Mouse (Mus musculus) neural tube, embryonic 15.5 days (tissue): ENCODE measurements around the gene AI593442. TPM values are rescaled to one million over a fixed set of nuclear protein-coding genes. Genes with fewer than 3 reads are reported as not detected.
A peak's percentile ranks its signal among the peaks of the same experiment; 100 is the strongest.

Source experiments
- ATAC-seq: fragments of 200-750 bp; cut with Nextera tagmentation; 2 replicates; pipeline ENCODE4 v1.8.0; 2017; ENCODE audit warnings: mild to moderate bottlenecking, moderate TSS enrichment, moderate library complexity; ENCODE audit not compliant: low FRiP score
- H3K27ac ChIP-seq: fragments of 300-500 bp; sonication (generic); replicated peaks from 2 replicates; pipeline ENCODE4 v1.5.1; 2015; ENCODE audit warnings: mild to moderate bottlenecking, inconsistent platforms
- H3K27me3 ChIP-seq: fragments of 300-500 bp; sonication (generic); replicated peaks from 2 replicates; pipeline ENCODE4 v1.6.1; 2015; ENCODE audit warnings: inconsistent platforms
- H3K36me3 ChIP-seq: fragments of 300-500 bp; sonication (generic); 2 replicates; pipeline ENCODE4 v1.6.1; 2015; ENCODE audit warnings: inconsistent platforms
- H3K4me1 ChIP-seq: fragments of 300-500 bp; sonication (generic); 2 replicates; pipeline ENCODE4 v1.6.1; 2015; ENCODE audit warnings: inconsistent platforms
- H3K4me2 ChIP-seq: fragments of 300-500 bp; sonication (generic); 2 replicates; pipeline ENCODE4 v1.6.1; 2015; ENCODE audit warnings: inconsistent platforms, mild to moderate bottlenecking, moderate library complexity
- H3K4me3 ChIP-seq: fragments of 300-500 bp; sonication (generic); replicated peaks from 2 replicates; pipeline ENCODE4 v1.5.1; 2015; ENCODE audit warnings: mild to moderate bottlenecking, inconsistent platforms
- H3K9ac ChIP-seq: fragments of 300-500 bp; sonication (generic); replicated peaks from 2 replicates; pipeline ENCODE4 v1.6.1; 2015; ENCODE audit warnings: mild to moderate bottlenecking, inconsistent platforms
- H3K9me3 ChIP-seq: fragments of 300-500 bp; sonication (generic); replicated peaks from 2 replicates; pipeline ENCODE4 v1.6.1; 2016; ENCODE audit warnings: inconsistent platforms
- WGBS: fragments of 180-500 bp; shearing (Covaris S2); methylation state at CpG from one replicate; pipeline ENCODE4 v1.1.7; 2015; ENCODE audit warnings: mixed read lengths; 5-methylcytosine and 5-hydroxymethylcytosine counted together
- polyA plus RNA-seq: library from polyadenylated mRNA; unstranded; fragments of >200 nt; fragmentation: Nextera tagmentation; extraction: Ambion mirVana; gene quantifications from 2 replicates; pipeline ENCODE4 v1.2.1, GENCODE M21; 2015

The AI593442 gene
- polyA plus RNA-seq: 71.7 and 78.6 TPM in 2 replicates

DNA sequence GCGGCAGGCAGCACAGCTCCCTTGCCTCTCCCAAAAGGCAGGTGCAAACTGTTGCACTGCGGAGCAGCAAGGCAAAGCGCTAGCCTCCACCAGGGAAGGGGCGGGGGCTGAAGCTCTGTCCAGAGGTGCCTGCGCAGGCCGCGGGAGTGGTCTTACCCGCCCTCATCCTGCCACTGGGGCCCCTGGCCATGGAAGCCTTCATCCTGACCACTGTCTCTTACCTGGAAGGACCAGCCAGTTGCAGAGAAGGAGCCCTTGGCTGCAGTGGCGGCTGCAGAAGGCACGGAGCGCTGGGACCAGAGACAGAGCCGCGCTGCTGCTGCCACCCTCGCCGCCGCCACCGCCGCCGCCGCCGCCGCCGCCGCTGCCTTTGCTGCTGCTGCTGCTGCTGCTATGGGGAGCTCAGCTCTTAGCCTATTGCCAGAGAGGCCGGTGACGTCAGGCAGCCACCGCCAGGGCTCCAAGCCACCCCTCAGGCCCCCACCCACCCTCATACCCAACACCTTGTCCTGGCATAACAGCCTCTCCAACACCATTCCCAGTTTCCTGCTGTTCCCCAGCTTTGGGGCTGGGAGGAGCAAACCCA, at the start of gene AI593442:
TSS of gene AI593442 (minus strand) at position 419 of the 586 bp plus-strand sequence.
- peak; percentile 90 for ATAC-seq
- 1% methylated on average over 27 of the region's 27 CpGs for WGBS
- Histone ChIP-seq H3K9me3 (no peaks in the 10 kb centered on the region), H3K4me3 (peak within 1 kb of the TSS; percentile 72), H3K4me1 (peaks cover 27% of the 10 kb centered on the region), H3K4me2 (peak within 1 kb of the TSS; percentile 84), H3K27me3 (0 out of 2 replicates have a peak, but pooled peaks cover 9% of the 10 kb centered on the region), H3K9ac (peak within 1 kb of the TSS; percentile 88), H3K27ac (peak within 1 kb of the TSS; percentile 89), H3K36me3 (no peaks in the 10 kb centered on the region)

- no peaks in the 10 kb centered on the region for H3K36me3 ChIP-seq
- no peaks in the 10 kb centered on the region for H3K4me1 ChIP-seq
- ATAC-seq: no peak
- no peaks in the 10 kb centered on the region for H3K27me3 ChIP-seq
- no peak overlapping the region for H3K4me3 ChIP-seq
- no peak overlapping the region for H3K4me2 ChIP-seq
- no peaks in the 10 kb centered on the region for H3K9me3 ChIP-seq
- no peak overlapping the region for H3K27ac ChIP-seq
- 75% methylated on average over 5 of the region's 5 CpGs for WGBS
- H3K9ac ChIP-seq: no peak overlapping the region
These were observed 49.2 kb upstream of the AI593442 start for GRCm38 (mm10) chr9:52728806-52729205.

- H3K9me3 ChIP-seq: no peaks in the 10 kb centered on the region
- no peaks in the 10 kb centered on the region for H3K27me3 ChIP-seq
- no peak overlapping the region for H3K27ac ChIP-seq
- H3K4me2 ChIP-seq: no peak overlapping the region
- H3K4me3 ChIP-seq: no peak overlapping the region
- no peak for ATAC-seq
- peaks cover 5% of the 10 kb centered on the region; the same call in 1 of the 2 replicates for H3K4me1 ChIP-seq
- no peak overlapping the region for H3K9ac ChIP-seq
- 94% methylated on average over 1 of the region's 1 CpGs for WGBS
- H3K36me3 ChIP-seq: no peaks in the 10 kb centered on the region
These were observed 43.0 kb upstream of the AI593442 start for GRCm38 (mm10) chr9:52722626-52723025.

DNA sequence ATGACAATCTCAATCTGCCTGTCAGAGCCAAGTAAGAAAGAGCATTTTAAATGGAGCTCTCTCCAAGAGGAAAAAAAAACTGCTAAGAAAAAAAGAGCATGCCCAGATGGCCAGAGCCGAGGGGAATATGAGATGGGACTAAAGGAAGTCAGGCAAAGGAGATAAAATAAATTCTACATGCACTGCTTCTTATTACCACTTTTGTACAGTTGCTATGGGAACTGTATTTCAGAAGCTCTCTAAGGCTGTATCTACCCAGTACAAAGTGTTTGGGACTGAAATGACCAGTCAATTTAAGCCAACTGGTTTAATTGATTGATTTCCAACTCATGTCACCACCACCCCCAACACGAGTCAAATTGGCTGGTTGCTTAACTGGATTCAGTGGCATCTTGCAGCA, 40.0 kb upstream of the AI593442 start:
- Histone ChIP-seq H3K9ac (no peak overlapping the region), H3K4me3 (no peak overlapping the region), H3K4me1 (peaks cover 5% of the 10 kb centered on the region; the same call in 1 of the 2 replicates), H3K4me2 (no peak overlapping the region), H3K36me3 (no peaks in the 10 kb centered on the region), H3K9me3 (no peaks in the 10 kb centered on the region), H3K27ac (no peak overlapping the region), H3K27me3 (no peaks in the 10 kb centered on the region)
- WGBS: 43% methylated on average over 2 of the region's 2 CpGs
- ATAC-seq: no peak

GRCm38 (mm10) chr9:52680036-52680435, 456 bp upstream of the AI593442 start:
- WGBS: 43% methylated on average over 5 of the region's 5 CpGs
- H3K4me3 ChIP-seq: peak overlapping the region; percentile 72
- H3K9me3 ChIP-seq: no peaks in the 10 kb centered on the region
- H3K4me1 ChIP-seq: peaks cover 27% of the 10 kb centered on the region
- peak overlapping the region; percentile 84 for H3K4me2 ChIP-seq
- H3K27ac ChIP-seq: peak overlapping the region; percentile 89
- H3K27me3 ChIP-seq: 0 out of 2 replicates have a peak, but pooled peaks cover 9% of the 10 kb centered on the region
- no peak for ATAC-seq
- H3K9ac ChIP-seq: peak overlapping the region; percentile 88; the same call in 1 of the 2 replicates
- no peaks in the 10 kb centered on the region for H3K36me3 ChIP-seq

- peak overlapping the region; percentile 84 for H3K4me2 ChIP-seq
- no peaks in the 10 kb centered on the region for H3K9me3 ChIP-seq
- H3K27ac ChIP-seq: peak overlapping the region; percentile 89
- H3K36me3 ChIP-seq: no peaks in the 10 kb centered on the region
- 0 out of 2 replicates have a peak, but pooled peaks cover 9% of the 10 kb centered on the region for H3K27me3 ChIP-seq
- H3K4me1 ChIP-seq: peaks cover 27% of the 10 kb centered on the region
- peak overlapping the region; percentile 88 for H3K9ac ChIP-seq
- H3K4me3 ChIP-seq: peak overlapping the region; percentile 72
- peak; percentile 36; the same call in 1 of the 2 replicates for ATAC-seq
- 2% methylated on average over 10 of the region's 10 CpGs for WGBS
These were observed 753 bp downstream of the AI593442 start for GRCm38 (mm10) chr9:52678839-52679215.

DNA sequence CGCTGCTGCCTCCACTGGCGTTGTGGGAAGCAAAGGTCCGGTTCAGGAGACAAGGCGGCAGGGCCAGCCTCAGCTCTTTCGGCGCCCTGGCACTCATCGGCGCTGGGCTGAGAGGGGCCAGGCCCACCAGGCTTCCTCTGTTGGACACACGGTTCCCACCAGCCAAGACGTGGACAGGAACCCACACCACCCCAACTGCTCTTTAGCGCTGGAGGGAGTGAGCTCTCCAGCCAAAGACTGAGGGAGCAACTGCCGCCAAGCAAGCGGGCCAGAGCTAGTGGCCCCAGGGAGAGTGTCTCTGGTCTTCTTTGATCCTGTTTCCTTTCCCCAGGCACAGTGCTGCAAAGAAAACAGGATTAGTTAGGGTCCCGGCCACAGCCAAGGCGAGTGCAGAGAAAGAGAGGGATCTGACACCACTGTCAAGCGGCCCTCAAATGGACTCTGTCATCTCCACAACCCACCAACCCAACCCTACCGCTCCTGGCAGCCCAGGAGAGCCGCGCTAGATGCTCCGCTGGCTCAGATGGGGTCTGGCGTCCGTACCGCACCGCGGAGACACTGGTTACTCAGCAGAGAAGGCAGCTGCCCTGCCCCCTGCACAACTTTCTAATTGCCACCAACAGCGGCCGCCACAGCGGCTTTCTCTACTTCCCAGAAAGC, 1.3 kb downstream of the AI593442 start:
- H3K9me3 ChIP-seq: no peaks in the 10 kb centered on the region
- peak overlapping the region; percentile 72 for H3K4me3 ChIP-seq
- peak; percentile 60; the same call in 1 of the 2 replicates for ATAC-seq
- H3K27me3 ChIP-seq: 0 out of 2 replicates have a peak, but pooled peaks cover 9% of the 10 kb centered on the region
- 1% methylated on average over 28 of the region's 28 CpGs for WGBS
- H3K9ac ChIP-seq: peak overlapping the region; percentile 88
- peak overlapping the region; percentile 84 for H3K4me2 ChIP-seq
- H3K36me3 ChIP-seq: no peaks in the 10 kb centered on the region
- H3K27ac ChIP-seq: peak overlapping the region; percentile 89
- peaks cover 27% of the 10 kb centered on the region for H3K4me1 ChIP-seq

GRCm38 (mm10) chr9:52676587-52676986, 3.0 kb downstream of the AI593442 start:
- Histone ChIP-seq H3K36me3 (no peaks in the 10 kb centered on the region), H3K4me3 (peak overlapping the region; percentile 72), H3K4me2 (peak overlapping the region; percentile 84), H3K27me3 (0 out of 2 replicates have a peak, but pooled peaks cover 9% of the 10 kb centered on the region), H3K4me1 (peaks cover 27% of the 10 kb centered on the region), H3K9ac (peak overlapping the region; percentile 88; the same call in 1 of the 2 replicates), H3K27ac (no peak overlapping the region), H3K9me3 (no peaks in the 10 kb centered on the region)
- ATAC-seq: no peak
- 19% methylated on average over 4 of the region's 4 CpGs for WGBS

DNA sequence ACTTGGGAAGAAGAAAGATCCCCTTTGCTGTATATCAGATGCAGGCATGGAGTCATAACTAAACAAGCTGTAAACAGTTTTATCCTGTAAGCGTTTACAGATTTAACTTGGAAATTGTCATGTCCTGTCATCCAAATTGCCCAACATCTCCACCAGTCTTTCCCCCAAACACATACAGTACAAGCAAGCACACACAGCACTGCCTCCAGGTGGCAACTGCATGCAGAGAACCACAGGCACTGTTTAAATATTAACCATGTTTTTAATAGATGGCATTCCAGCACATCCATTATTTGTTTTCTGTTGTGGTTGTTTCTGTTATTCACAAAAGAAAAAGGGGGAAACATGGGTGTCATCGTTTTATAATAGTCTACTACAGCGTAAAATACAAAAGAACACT, 3.6 kb downstream of the AI593442 start:
- Histone ChIP-seq H3K4me2 (peak overlapping the region; percentile 46), H3K4me1 (peaks cover 27% of the 10 kb centered on the region), H3K9ac (no peak overlapping the region), H3K27ac (no peak overlapping the region), H3K36me3 (no peaks in the 10 kb centered on the region), H3K27me3 (0 out of 2 replicates have a peak, but pooled peaks cover 8% of the 10 kb centered on the region), H3K4me3 (peak overlapping the region; percentile 14), H3K9me3 (no peaks in the 10 kb centered on the region)
- no peak for ATAC-seq
- 64% methylated on average over 3 of the region's 3 CpGs for WGBS

- Histone ChIP-seq H3K4me2 (no peak overlapping the region), H3K27ac (no peak overlapping the region), H3K9ac (no peak overlapping the region), H3K4me3 (no peak overlapping the region), H3K4me1 (no peaks in the 10 kb centered on the region), H3K27me3 (no peaks in the 10 kb centered on the region), H3K36me3 (no peaks in the 10 kb centered on the region), H3K9me3 (no peaks in the 10 kb centered on the region)
- no peak for ATAC-seq
- WGBS: 94% methylated on average over 3 of the region's 3 CpGs
These were observed 18.2 kb downstream of the AI593442 start for GRCm38 (mm10) chr9:52661422-52661821.

GRCm38 (mm10) chr9:52650341-52650951, 29.1 kb downstream of the AI593442 start:
- no peaks in the 10 kb centered on the region for H3K27me3 ChIP-seq
- no peaks in the 10 kb centered on the region for H3K9me3 ChIP-seq
- H3K4me2 ChIP-seq: no peak overlapping the region
- no peak for ATAC-seq
- H3K4me3 ChIP-seq: no peak overlapping the region
- no peak overlapping the region for H3K9ac ChIP-seq
- no peak overlapping the region for H3K27ac ChIP-seq
- WGBS: 75% methylated on average over 5 of the region's 5 CpGs
- no peaks in the 10 kb centered on the region for H3K4me1 ChIP-seq
- no peaks in the 10 kb centered on the region for H3K36me3 ChIP-seq
